8 mouse cellular contexts compared by ENCODE assay signal in the genomic region with DNA sequence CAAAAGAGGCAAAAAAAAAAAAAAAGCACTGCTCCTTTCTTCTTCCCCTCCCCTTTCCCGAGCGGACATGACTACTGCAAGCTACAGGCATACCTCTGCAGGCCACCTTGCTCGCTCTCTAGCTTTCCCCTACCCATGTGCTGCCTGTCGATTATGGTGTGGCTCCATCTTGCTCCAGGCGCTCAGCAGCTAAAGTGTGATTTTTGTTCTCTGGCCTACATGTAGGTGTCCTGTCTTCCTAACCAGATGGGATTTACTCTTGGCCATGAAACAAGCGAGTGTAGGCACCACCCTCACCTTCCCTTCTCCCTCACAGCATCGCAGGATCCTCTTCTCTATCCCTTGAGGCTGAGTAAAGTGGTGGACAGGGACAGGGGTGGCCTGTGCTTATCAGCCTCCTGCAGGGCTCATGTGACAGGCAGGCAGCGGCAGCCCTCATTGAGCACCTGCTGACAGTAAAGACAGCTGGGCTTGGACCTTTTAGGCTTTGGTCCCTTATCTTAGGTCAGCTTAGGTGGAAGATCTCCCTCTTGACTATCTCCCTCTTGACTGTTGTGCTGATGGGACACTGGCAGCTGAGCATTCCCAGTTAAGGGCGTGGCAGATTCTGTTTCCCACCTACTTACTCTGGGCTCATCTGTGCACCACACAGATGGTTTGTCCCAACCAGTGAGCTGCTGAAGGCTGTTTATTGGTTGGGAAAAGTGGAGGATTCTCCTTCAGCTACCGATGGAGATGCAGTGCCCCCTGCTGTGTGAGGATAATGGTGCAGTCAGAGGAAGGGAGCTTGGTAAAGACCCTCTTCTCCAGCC. TPM values are rescaled to one million over a fixed set of nuclear protein-coding genes. Genes with fewer than 3 reads are reported as not detected.
DNase-seq lines count a peak whose midpoint lies in the region; ATAC-seq and TF ChIP-seq lines count a peak whose summit lies in the region.

No protein-coding gene starts in this region.

- peak; percentile 40 for DNase-seq in kidney, adult 2 months
- no peak for DNase-seq in kidney, adult 11 months
- peak; percentile 66 for DNase-seq in brain, embryonic 14.5 days (ENCODE audit: low read depth)
- peak; percentile 38 for DNase-seq in gastrocnemius, postnatal 14 days
- DNase-seq in kidney, postnatal 10 days, result peak; percentile 73
- DNase-seq in right cerebral cortex, postnatal 14 days, result peak; percentile 75

- H3K4me3 ChIP-seq in kidney, adult 2 months (ENCODE audit: insufficient read depth, low read depth, low read length), result no peak overlapping the region
- H3K4me3 ChIP-seq in liver, embryonic 16.5 days (ENCODE audit: low read depth, low read length), result no peak overlapping the region

- peak overlapping the region; percentile 7; the same call in 1 of the 2 replicates for H3K27ac ChIP-seq in kidney, adult 2 months (ENCODE audit: insufficient read depth, low read depth, low read length)
- peak overlapping the region; percentile 71 for H3K27ac ChIP-seq in liver, embryonic 16.5 days (ENCODE audit: low read length)

- H3K9me3 ChIP-seq in liver, embryonic 16.5 days (replicated peaks; ENCODE audit: control insufficient read depth, low read length), result no peaks in the 10 kb centered on the region

- H3K36me3 ChIP-seq in kidney, adult 2 months (ENCODE audit: control insufficient read depth, insufficient read depth, low read length), result peaks cover 3% of the 10 kb centered on the region
- peaks cover 59% of the 10 kb centered on the region for H3K36me3 ChIP-seq in liver, embryonic 16.5 days (ENCODE audit: control insufficient read depth, insufficient read depth)

- TF ChIP-seq CTCF in kidney, adult 2 months (conservative IDR thresholded peaks at IDR 0.05; ENCODE audit: insufficient read depth, insufficient read length, low read depth, low read length), result peak; percentile 72
- peak; percentile 59; the same call in 1 of the 2 replicates for TF ChIP-seq CTCF in brain, embryonic 14.5 days (IDR thresholded peaks at IDR 0.05; ENCODE audit: borderline replicate concordance, extremely low read depth, insufficient read depth, insufficient read length)

- intact Hi-C loops in gastrocnemius, postnatal 14 days (cut with DNase I; ENCODE audit: low total_unique reads), result loop anchor here (5.0 kb wide), 1 partner anchor 193 kb away; no protein-coding TSS in a partner anchor

- H3K27me3 ChIP-seq in kidney, adult 2 months (replicated peaks; ENCODE audit: control insufficient read depth, insufficient read depth, low read length), result no peaks in the 10 kb centered on the region
- H3K27me3 ChIP-seq in liver, embryonic 16.5 days (ENCODE audit: control insufficient read depth, insufficient read depth, low read depth, low read length), result no peaks in the 10 kb centered on the region

- 0 out of 2 replicates have a peak overlapping the region, but pooled peaks have one; percentile 15 for H3K4me2 ChIP-seq in liver, embryonic 16.5 days (ENCODE audit: low read depth, low read length)

- peak; percentile 88 for ATAC-seq in liver, embryonic 16.5 days (ENCODE audit: low read depth)
- no peak for ATAC-seq in activated CD4-positive, CD25-positive, alpha-beta regulatory T cell, adult 4 months

- TF ChIP-seq POLR2A in kidney, adult 2 months (IDR thresholded peaks at IDR 0.05; ENCODE audit: low read depth, low read length), result no peak
- TF ChIP-seq POLR2A in brain, embryonic 14.5 days (IDR thresholded peaks at IDR 0.05; ENCODE audit: borderline replicate concordance, extremely low read depth, insufficient read depth, insufficient read length, poor library complexity, severe bottlenecking), result no peak

- H3K9ac ChIP-seq in liver, embryonic 16.5 days (ENCODE audit: low read depth, low read length), result no peak overlapping the region

- WGBS in kidney, adult 2 months, result 80% methylated on average over 10 of the region's 10 CpGs
- WGBS in liver, embryonic 16.5 days (ENCODE audit: insufficient replicate concordance), result 47% methylated on average over 10 of the region's 10 CpGs

- no peaks in the 10 kb centered on the region for H3K4me1 ChIP-seq in kidney, adult 2 months (ENCODE audit: control insufficient read depth, insufficient read depth, low read length)
- H3K4me1 ChIP-seq in liver, embryonic 16.5 days (ENCODE audit: control insufficient read depth, low read depth, low read length), result peaks cover 20% of the 10 kb centered on the region

RNA-seq across cellular contexts. Expression of a gene that starts 6.9 kb away (rescaled TPM):
- 114 and 127 TPM in 2 replicates for polyA plus RNA-seq in kidney, adult 2 months (2012; rRNA removed)
- polyA plus RNA-seq in brain, embryonic 14.5 days (2012; rRNA removed), result 159 and 160 TPM in 2 replicates
- 100 to 1,000 TPM; 279 to 288 TPM for total RNA-seq in gastrocnemius, postnatal 14 days (2021)
- 130 and 133 TPM in 2 replicates for polyA plus RNA-seq in liver, embryonic 16.5 days (2015; fragmentation: Nextera tagmentation; extraction: Ambion mirVana)
- 100 to 1,000 TPM; 196 to 209 TPM for polyA plus RNA-seq in activated CD4-positive, CD25-positive, alpha-beta regulatory T cell, adult 4 months (2017; shearing (Covaris generic))

RNA-seq across cellular contexts. Expression of a gene that starts 9.5 kb away (rescaled TPM):
- 87.2 and 103 TPM in 2 replicates for polyA plus RNA-seq in kidney, adult 2 months (2012; rRNA removed)
- polyA plus RNA-seq in brain, embryonic 14.5 days (2012; rRNA removed), result 50.7 and 58.1 TPM in 2 replicates
- total RNA-seq in gastrocnemius, postnatal 14 days (2021), result 10 to 100 TPM; 21.7 to 25.9 TPM
- polyA plus RNA-seq in liver, embryonic 16.5 days (2015; fragmentation: Nextera tagmentation; extraction: Ambion mirVana), result 10.4 and 12.2 TPM in 2 replicates
- polyA plus RNA-seq in activated CD4-positive, CD25-positive, alpha-beta regulatory T cell, adult 4 months (2017; shearing (Covaris generic)), result 10 to 100 TPM; 15.6 to 21.8 TPM

RNA-seq across cellular contexts. Expression of a gene that starts 21.4 kb away (rescaled TPM):
- 12.9 and 17.4 TPM in 2 replicates for polyA plus RNA-seq in kidney, adult 2 months (2012; rRNA removed)
- polyA plus RNA-seq in brain, embryonic 14.5 days (2012; rRNA removed), result 5.1 and 5.3 TPM in 2 replicates
- total RNA-seq in gastrocnemius, postnatal 14 days (2021), result 1 to 10 TPM; 1.5 to 2.1 TPM
- 16.6 and 18.2 TPM in 2 replicates for polyA plus RNA-seq in liver, embryonic 16.5 days (2015; fragmentation: Nextera tagmentation; extraction: Ambion mirVana)
- polyA plus RNA-seq in activated CD4-positive, CD25-positive, alpha-beta regulatory T cell, adult 4 months (2017; shearing (Covaris generic)), result not detected

RNA-seq across cellular contexts. Expression of a gene that starts 25.3 kb away (rescaled TPM):
- polyA plus RNA-seq in kidney, adult 2 months (2012; rRNA removed), result 7.0 TPM in 2 replicates
- polyA plus RNA-seq in brain, embryonic 14.5 days (2012; rRNA removed), result 0.83 and 1.1 TPM in 2 replicates
- 10 to 100 TPM; 22.4 to 23.0 TPM for total RNA-seq in gastrocnemius, postnatal 14 days (2021)
- 0.99 and 1.0 TPM in 2 replicates for polyA plus RNA-seq in liver, embryonic 16.5 days (2015; fragmentation: Nextera tagmentation; extraction: Ambion mirVana)
- polyA plus RNA-seq in activated CD4-positive, CD25-positive, alpha-beta regulatory T cell, adult 4 months (2017; shearing (Covaris generic)), result 1 to 10 TPM; 5.3 to 5.6 TPM

RNA-seq across cellular contexts. Expression of a gene that starts 57.2 kb away (rescaled TPM):
- polyA plus RNA-seq in kidney, adult 2 months (2012; rRNA removed), result 0.14 and 0.24 TPM in 2 replicates
- polyA plus RNA-seq in brain, embryonic 14.5 days (2012; rRNA removed), result 0.03 TPM in 1 of 2 replicates, not detected in the other
- total RNA-seq in gastrocnemius, postnatal 14 days (2021), result under 1 TPM in 1 of 2 experiments, not detected in 1; 0.09 TPM
- 0.07 and 0.08 TPM in 2 replicates for polyA plus RNA-seq in liver, embryonic 16.5 days (2015; fragmentation: Nextera tagmentation; extraction: Ambion mirVana)
- polyA plus RNA-seq in activated CD4-positive, CD25-positive, alpha-beta regulatory T cell, adult 4 months (2017; shearing (Covaris generic)), result not detected
